In the genomic region with DNA sequence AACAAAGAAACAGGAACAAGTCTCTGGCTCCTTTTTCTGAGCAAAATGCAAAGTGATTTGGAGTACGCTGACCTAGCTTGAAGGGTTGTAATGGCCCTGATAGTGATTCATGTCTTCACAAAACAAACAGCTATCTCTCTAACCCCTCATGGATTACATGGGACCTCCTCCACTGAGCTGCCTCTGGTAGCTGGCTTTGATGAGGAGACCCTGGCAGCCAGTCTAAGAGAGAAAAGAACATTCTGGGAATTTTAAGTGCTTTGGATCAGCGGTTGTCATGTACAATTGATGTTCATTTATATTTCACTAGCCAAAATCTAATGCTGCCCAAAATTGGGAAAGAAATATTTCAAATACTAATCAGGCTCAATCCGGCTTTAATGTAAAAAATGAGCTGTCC, we compare ENCODE assay signal across 28 mouse cellular contexts.
A peak's percentile ranks its signal among the peaks of the same experiment; 100 is the strongest.
DNase-seq lines count a peak whose midpoint lies in the region; ATAC-seq and TF ChIP-seq lines count a peak whose summit lies in the region.
"Had no signal": no experiment of that assay in that cellular context is flagged by ENCODE, and none has a peak within 500 bp of the region (broad histone marks: within the 10 kb centered on the region; RNA-seq: fewer than 3 reads in every experiment).

No protein-coding gene starts in this region.

- H3K27ac ChIP-seq in kidney, adult 2 months (ENCODE audit: insufficient read depth, low read depth, low read length), result no peak overlapping the region
- H3K27ac ChIP-seq in intestine, embryonic 16.5 days (ENCODE audit: low read length), result no peak overlapping the region
- H3K27ac ChIP-seq: gastrocnemius, adult 2 months; hindbrain, embryonic 13.5 days; left cerebral cortex, adult 2 months; limb, embryonic 12.5 days; liver, embryonic 15.5 days; lung, embryonic 15.5 days; macrophage had no signal

- H3K9me3 ChIP-seq in intestine, embryonic 16.5 days (ENCODE audit: control insufficient read depth, low read length), result no peaks in the 10 kb centered on the region
- H3K9me3 ChIP-seq: hindbrain, embryonic 13.5 days; limb, embryonic 12.5 days; liver, embryonic 15.5 days; lung, embryonic 15.5 days had no signal

- peak; percentile 28; the same call in 1 of the 2 replicates for ATAC-seq in intestine, embryonic 16.5 days
- ATAC-seq: forebrain, embryonic 16.5 days; midbrain, embryonic 16.5 days had no signal

- no peaks in the 10 kb centered on the region for H3K27me3 ChIP-seq in kidney, adult 2 months (replicated peaks; ENCODE audit: control insufficient read depth, insufficient read depth, low read length)
- H3K27me3 ChIP-seq in intestine, embryonic 16.5 days (replicated peaks; ENCODE audit: control insufficient read depth, insufficient read depth, low read length), result no peaks in the 10 kb centered on the region
- H3K27me3 ChIP-seq: hindbrain, embryonic 13.5 days; limb, embryonic 12.5 days; liver, embryonic 15.5 days; lung, embryonic 15.5 days had no signal

- H3K4me1 ChIP-seq in kidney, adult 2 months (ENCODE audit: control insufficient read depth, insufficient read depth, low read length), result no peaks in the 10 kb centered on the region
- no peaks in the 10 kb centered on the region for H3K4me1 ChIP-seq in intestine, embryonic 16.5 days (ENCODE audit: control insufficient read depth, insufficient read depth, low read length)
- H3K4me1 ChIP-seq: hindbrain, embryonic 13.5 days; liver, embryonic 15.5 days; lung, embryonic 15.5 days had no signal

- no peak overlapping the region for H3K4me3 ChIP-seq in kidney, adult 2 months (ENCODE audit: insufficient read depth, low read depth, low read length)
- H3K4me3 ChIP-seq in intestine, embryonic 16.5 days (ENCODE audit: low read length), result no peak overlapping the region
- H3K4me3 ChIP-seq: erythroblast, embryonic 14.5 days; gastrocnemius, adult 2 months; hindbrain, embryonic 13.5 days; left cerebral cortex, adult 2 months; limb, embryonic 12.5 days; liver, embryonic 15.5 days; lung, embryonic 15.5 days had no signal

- DNase-seq in kidney, adult 2 months, result peak; percentile 4
- no peak for DNase-seq in kidney, adult 8-10 months
- peak; percentile 12 for DNase-seq in kidney, postnatal 10 days
- no peak for DNase-seq in kidney, postnatal 25 days
- peak; percentile 0 for DNase-seq in skeletal muscle tissue, adult 2 months (ENCODE audit: low read depth, low spot score)
- no peak for DNase-seq in layer of hippocampus, adult 9-11 months
- no peak for DNase-seq in layer of hippocampus, adult 11-12 months (ENCODE audit: low spot score)
- DNase-seq: adrenal gland, adult 8-10 months; cerebellum, postnatal 10 days; gastrocnemius, adult 2 months; gastrocnemius, postnatal 36 days; heart, adult 18-20 months; heart, postnatal 4 days; right cerebral cortex, postnatal 25 days; spleen, adult 18-20 months; thymus, postnatal 14 days had no signal

- TF ChIP-seq POLR2A in kidney, adult 2 months (IDR thresholded peaks at IDR 0.05; ENCODE audit: low read depth, low read length), result no peak

- H3K9ac ChIP-seq in intestine, embryonic 16.5 days (ENCODE audit: low read depth, low read length), result no peak overlapping the region
- H3K9ac ChIP-seq: hindbrain, embryonic 13.5 days; limb, embryonic 12.5 days; liver, embryonic 15.5 days; lung, embryonic 15.5 days had no signal

- H3K36me3 ChIP-seq in kidney, adult 2 months (ENCODE audit: control insufficient read depth, insufficient read depth, low read length), result no peaks in the 10 kb centered on the region
- H3K36me3 ChIP-seq in intestine, embryonic 16.5 days (ENCODE audit: control insufficient read depth, insufficient read depth, low read length), result no peaks in the 10 kb centered on the region
- H3K36me3 ChIP-seq: G1E; hindbrain, embryonic 13.5 days; limb, embryonic 12.5 days; liver, embryonic 15.5 days; lung, embryonic 15.5 days had no signal

- TF ChIP-seq CTCF in kidney, adult 2 months (conservative IDR thresholded peaks at IDR 0.05; ENCODE audit: insufficient read depth, insufficient read length, low read depth, low read length), result no peak

- no peak overlapping the region for H3K4me2 ChIP-seq in intestine, embryonic 16.5 days (ENCODE audit: low read depth, low read length)
- H3K4me2 ChIP-seq: heart, embryonic 11.5 days; hindbrain, embryonic 13.5 days; limb, embryonic 12.5 days; liver, embryonic 15.5 days; lung, embryonic 15.5 days had no signal

- 61% methylated on average over 3 of the region's 3 CpGs for WGBS in kidney, adult 2 months
- 50% methylated on average over 3 of the region's 3 CpGs for WGBS in intestine, embryonic 16.5 days

Comparison
In these comparisons a context has a peak if more than half of its experiments do, and no peak if none do; other contexts are left out.
1. DNase-seq: peak in kidney, adult 2 months (single experiment), kidney, postnatal 10 days (single experiment) and skeletal muscle tissue, adult 2 months (single experiment); none in kidney, adult 8-10 months (0 of 2), kidney, postnatal 25 days (0 of 2), layer of hippocampus, adult 9-11 months (single experiment) and layer of hippocampus, adult 11-12 months (single experiment).